Mouse (Mus musculus) testis, adult 2 months (tissue): ENCODE results near the gene Anapc13. TPM values are rescaled to one million over a fixed set of nuclear protein-coding genes. Genes with fewer than 3 reads are reported as not detected.

Experiments
- H3K27ac ChIP-seq: fragments of 200-500 bp; 2 replicates; pipeline ENCODE4 v1.5.1; 2012; ENCODE audit warnings: low read depth, low read length; ENCODE audit not compliant: control insufficient read depth, insufficient read depth
- H3K27me3 ChIP-seq: fragments of 200-500 bp; 2 replicates; pipeline ENCODE4 v1.6.1; 2012; ENCODE audit warnings: mild to moderate bottlenecking, low read length, moderate library complexity; ENCODE audit not compliant: control insufficient read depth, insufficient read depth
- H3K36me3 ChIP-seq: fragments of 200-500 bp; 2 replicates; pipeline ENCODE4 v1.6.1; 2012; ENCODE audit warnings: mild to moderate bottlenecking, low read length; ENCODE audit not compliant: control insufficient read depth, insufficient read depth
- H3K4me1 ChIP-seq: fragments of 200-500 bp; 2 replicates; pipeline ENCODE4 v1.6.1; 2012; ENCODE audit warnings: low read length; ENCODE audit not compliant: control insufficient read depth, insufficient read depth
- H3K4me3 ChIP-seq: fragments of 200-500 bp; 2 replicates; pipeline ENCODE4 v1.5.1; 2012; ENCODE audit warnings: low read depth, mild to moderate bottlenecking, low read length, moderate library complexity, mixed read lengths; ENCODE audit not compliant: control insufficient read depth
- CTCF ChIP-seq: fragments of 200-500 bp; IDR thresholded peaks from 2 replicates; pipeline ENCODE4 v1.5.1; 2012; ENCODE audit warnings: low read depth, mild to moderate bottlenecking, inconsistent platforms, low read length, moderate library complexity; ENCODE audit not compliant: control insufficient read depth, insufficient read depth, insufficient replicate concordance
- POLR2A ChIP-seq: fragments of 200-500 bp; IDR thresholded peaks from 2 replicates; pipeline ENCODE4 v1.6.1; 2012; ENCODE audit warnings: low read depth, mild to moderate bottlenecking, inconsistent platforms, low read length, moderate library complexity; ENCODE audit not compliant: control insufficient read depth
- polyA plus RNA-seq: library from polyadenylated mRNA; depleted of rRNA; stranded (reverse); fragments of >200 nt; gene quantifications from 2 replicates; pipeline ENCODE4 v1.2.3, GENCODE M21; 2012; rRNA removed

Anapc13 gene
- polyA plus RNA-seq, 1 experiment: 118 TPM

DNA sequence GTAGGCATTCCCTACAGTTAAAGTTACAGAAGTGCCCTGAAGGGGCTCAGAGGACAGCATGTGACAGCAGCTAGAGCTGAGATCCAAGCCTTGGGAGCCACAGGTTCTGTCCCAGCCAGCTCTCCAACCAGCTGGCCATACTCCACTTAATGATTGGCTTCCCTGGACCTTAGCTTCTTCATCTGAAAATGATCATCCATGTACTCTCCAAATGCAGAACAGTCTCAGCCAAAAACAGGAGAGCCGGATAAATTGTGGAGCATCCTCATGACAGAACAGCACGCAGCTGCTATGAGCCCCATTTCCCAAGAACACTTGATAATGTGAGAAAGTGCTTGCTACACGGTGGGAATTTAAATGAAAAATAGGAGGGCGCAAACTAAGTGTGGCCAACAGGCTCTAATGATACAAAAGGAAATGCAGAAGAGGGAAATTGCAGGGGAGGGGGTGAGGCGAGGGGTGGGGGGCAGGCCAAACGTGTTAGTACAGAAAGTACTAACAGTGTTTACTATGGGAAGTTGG is 25.2 kb downstream of the Anapc13 start:
- Histone ChIP-seq H3K36me3 (no peaks in the 10 kb centered on the region), H3K4me1 (no peaks in the 10 kb centered on the region; the same call in 1 of the 2 replicates), H3K27ac (no peak overlapping the region), H3K4me3 (no peak overlapping the region), H3K27me3 (no peaks in the 10 kb centered on the region)
- TF ChIP-seq POLR2A (no peak), CTCF (no peak)

DNA sequence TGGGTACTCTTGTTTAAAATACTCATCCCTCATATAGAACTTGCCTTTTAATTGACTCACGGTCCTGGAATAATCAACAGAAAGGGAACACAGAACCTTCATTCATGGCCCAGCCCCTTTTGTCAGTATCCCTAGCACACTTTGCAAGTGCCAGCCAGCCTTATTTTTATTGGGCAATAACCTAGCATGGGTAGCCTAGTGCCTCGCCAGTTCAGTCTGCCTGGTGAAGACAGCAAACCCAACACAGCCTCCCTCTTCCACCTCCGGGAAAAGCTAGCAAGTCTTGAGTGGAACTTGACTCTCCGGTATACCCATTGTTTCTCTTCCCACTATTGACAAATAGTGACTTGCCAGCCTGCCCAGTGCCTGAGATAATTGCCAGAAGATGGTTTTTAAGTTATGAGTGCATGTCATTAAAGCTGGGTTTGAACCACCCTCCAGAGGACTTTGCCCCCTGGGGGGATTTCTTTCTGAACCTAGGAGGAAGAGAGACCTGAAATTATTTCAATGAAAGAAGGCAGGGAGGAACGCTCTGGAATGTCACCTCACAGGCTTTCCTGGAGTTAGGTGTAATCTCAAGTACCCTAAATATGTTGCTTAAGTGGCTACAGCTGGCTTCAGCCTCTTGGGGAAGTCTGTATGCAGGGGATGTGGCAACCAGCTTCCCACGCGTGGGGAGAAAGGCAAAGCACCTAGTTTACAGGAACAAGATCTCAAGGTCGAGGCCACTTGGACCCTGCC is 30.4 kb downstream of the Anapc13 start:
- Histone ChIP-seq H3K36me3 (no peaks in the 10 kb centered on the region), H3K27ac (no peak overlapping the region), H3K4me1 (peaks cover 5% of the 10 kb centered on the region; the same call in 1 of the 2 replicates), H3K27me3 (no peaks in the 10 kb centered on the region), H3K4me3 (no peak overlapping the region)
- no peak for TF ChIP-seq CTCF
- TF ChIP-seq POLR2A: no peak

DNA sequence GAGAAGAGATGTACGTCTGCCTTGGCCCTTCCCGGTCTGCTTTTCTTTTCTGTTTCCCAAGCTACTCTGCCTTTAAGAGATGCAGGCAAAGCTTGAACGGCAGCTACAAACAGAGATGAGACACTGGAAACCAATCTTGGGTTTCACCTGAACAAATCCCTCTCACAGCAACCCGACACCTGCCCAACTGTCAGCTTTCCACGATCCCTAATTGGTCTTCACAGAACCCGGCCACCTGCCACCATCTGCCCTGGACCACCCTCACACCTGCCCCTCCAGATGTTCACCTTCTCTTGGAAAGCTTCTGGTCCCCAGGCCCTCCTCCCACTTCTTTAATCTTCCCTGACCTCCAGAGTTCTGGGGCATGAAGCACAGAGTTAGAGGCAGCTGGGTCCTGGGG is 42.0 kb downstream of the Anapc13 start:
- H3K4me3 ChIP-seq: no peak overlapping the region
- TF ChIP-seq POLR2A (no peak), CTCF (no peak)
- H3K36me3 ChIP-seq: no peaks in the 10 kb centered on the region
- no peak overlapping the region for H3K27ac ChIP-seq
- no peaks in the 10 kb centered on the region for H3K27me3 ChIP-seq
- H3K4me1 ChIP-seq: no peaks in the 10 kb centered on the region

DNA sequence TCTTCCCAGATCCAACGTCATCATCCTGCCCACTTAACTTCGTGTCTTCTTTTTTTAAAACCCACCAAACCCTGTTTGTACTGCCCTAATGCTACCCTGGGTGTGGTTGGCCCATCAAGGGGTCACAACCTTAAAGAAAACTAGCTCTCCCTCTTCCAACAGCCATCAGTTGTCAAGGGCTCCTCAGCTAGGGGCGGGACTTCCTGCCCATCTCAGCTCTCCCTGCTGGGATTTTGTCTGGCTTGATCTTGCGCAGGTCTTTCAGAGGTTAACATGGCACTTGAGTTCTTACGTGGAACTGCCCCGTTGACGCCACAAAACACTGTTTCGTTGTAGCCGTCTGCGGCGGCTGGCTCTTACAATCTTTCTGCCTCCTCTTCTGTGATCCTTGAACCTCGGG is 42.8 kb downstream of the Anapc13 start:
- no peaks in the 10 kb centered on the region for H3K4me1 ChIP-seq
- no peak overlapping the region for H3K4me3 ChIP-seq
- no peaks in the 10 kb centered on the region for H3K36me3 ChIP-seq
- H3K27me3 ChIP-seq: no peaks in the 10 kb centered on the region
- TF ChIP-seq POLR2A (no peak), CTCF (no peak)
- H3K27ac ChIP-seq: no peak overlapping the region

DNA sequence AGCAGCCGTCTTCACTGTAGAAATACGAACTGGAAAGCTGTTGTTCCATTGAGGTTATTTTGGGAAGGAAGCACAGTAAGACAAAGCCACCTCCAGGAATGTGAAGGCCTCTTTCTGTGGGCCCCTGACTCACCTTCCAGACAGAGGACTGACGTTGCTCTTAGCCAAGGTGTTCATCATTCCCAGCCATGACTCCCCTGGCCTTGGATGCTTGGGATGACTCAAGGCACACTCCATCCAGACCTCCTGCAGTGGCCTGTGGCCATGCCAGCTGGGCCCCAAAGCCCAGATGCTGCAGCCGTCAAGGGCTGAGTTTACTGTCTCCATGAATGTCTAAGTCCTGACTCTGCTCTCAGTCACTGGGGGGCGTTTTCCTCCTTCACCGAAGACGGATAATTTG is 47.3 kb downstream of the Anapc13 start:
- H3K36me3 ChIP-seq: no peaks in the 10 kb centered on the region
- H3K4me1 ChIP-seq: no peaks in the 10 kb centered on the region
- no peak for TF ChIP-seq CTCF
- TF ChIP-seq POLR2A: no peak
- no peak overlapping the region for H3K4me3 ChIP-seq
- no peak overlapping the region for H3K27ac ChIP-seq
- H3K27me3 ChIP-seq: no peaks in the 10 kb centered on the region

DNA sequence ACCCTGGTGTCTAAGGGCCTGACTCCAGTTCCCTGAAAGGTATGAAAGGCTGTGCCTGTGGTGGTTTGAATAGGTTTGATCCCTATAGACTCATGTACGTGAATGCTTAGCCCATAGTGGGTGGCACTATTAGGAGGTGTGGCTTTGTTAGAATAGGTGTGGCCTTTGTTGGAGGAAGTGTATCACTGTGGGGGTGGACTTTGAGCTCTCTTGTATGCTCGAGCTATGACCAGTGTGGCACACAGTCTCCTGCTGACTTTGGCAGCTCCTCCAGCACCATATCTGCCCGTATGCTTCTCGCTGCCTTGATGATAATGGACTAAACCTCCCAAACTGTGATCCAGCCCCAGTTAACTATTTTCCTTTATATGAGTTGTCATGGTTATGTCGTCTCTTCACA is 49.8 kb downstream of the Anapc13 start:
- Histone ChIP-seq H3K27ac (no peak overlapping the region), H3K36me3 (no peaks in the 10 kb centered on the region), H3K27me3 (no peaks in the 10 kb centered on the region), H3K4me1 (no peaks in the 10 kb centered on the region), H3K4me3 (no peak overlapping the region)
- no peak for TF ChIP-seq CTCF
- TF ChIP-seq POLR2A: no peak

DNA sequence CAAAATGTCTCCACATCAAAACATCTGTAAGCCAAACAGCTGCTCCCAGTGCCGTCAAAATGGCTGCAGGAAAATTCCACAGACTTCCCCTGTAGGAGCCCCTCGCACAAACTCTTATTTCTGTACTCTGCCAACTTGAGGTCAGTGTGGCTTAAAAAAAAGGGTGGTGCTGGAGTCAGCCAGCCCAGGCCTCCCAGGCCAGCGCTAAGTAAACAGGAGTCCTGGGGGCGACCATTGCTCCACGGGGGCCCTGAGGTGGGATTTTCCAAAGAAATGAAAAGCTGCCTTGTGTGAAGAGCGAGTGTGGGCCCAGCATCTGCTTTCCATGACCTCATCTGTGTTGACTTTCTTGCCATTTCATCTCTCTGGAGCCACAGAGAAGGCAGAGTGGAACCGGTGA is 55.4 kb downstream of the Anapc13 start:
- Histone ChIP-seq H3K4me3 (no peak overlapping the region), H3K36me3 (no peaks in the 10 kb centered on the region), H3K27me3 (no peaks in the 10 kb centered on the region), H3K27ac (no peak overlapping the region), H3K4me1 (no peaks in the 10 kb centered on the region)
- TF ChIP-seq POLR2A (no peak), CTCF (no peak)

Other genes with a start within 250 kb of the Anapc13 start
- gene Ky, start 120.5 kb upstream of the Anapc13 start, polyA plus RNA-seq: 0.54 and 0.82 TPM in 2 replicates
- gene Cep63, start 238 bp downstream of the Anapc13 start, polyA plus RNA-seq: 182 and 187 TPM in 2 replicates
- 2.6 TPM in 2 replicates for gene Amotl2, start 90.4 kb downstream of the Anapc13 start, polyA plus RNA-seq
- 8.2 TPM in 2 replicates for gene Ryk, start 208.6 kb downstream of the Anapc13 start, polyA plus RNA-seq